Mouse (Mus musculus) left cerebral cortex, postnatal 10 days (tissue): ENCODE measurements at regions not wholly inside any gene's neighbourhood (a gene's known extent, or its start where the extent isn't known, plus 50 kb on each side); places are given as distances from the start of the nearest gene placed in this dataset.
"Not testable (repeated sequence)": the region's sequence is repeated elsewhere in the genome, so short reads cannot be mapped to it uniquely, and the experiment has no call there.

Experiments used
- DNase-seq, 2 experiments: peaks; one replicate each; pipeline ENCODE4 v3.0.0; 2021 to 2022; ENCODE audit warnings: low spot score in 2 of 2, mixed read lengths in 1 of 2; ENCODE audit errors: extremely low spot score in 1 of 2
- intact Hi-C: fragments of 180-260 bp; cut with DNase I; formaldehyde crosslinking; loops from one replicate; pipeline ENCODE4 v1.15.1; 2025

- no peak for DNase-seq
- intact Hi-C loops, result no loop called here
Observed at GRCm38 (mm10) chr10:85242701-85243100, 57.8 kb upstream of the Cry1 start.

- DNase-seq, result no peak
- intact Hi-C loops, result no loop called here
Observed at GRCm38 (mm10) chr10:85243556-85243955, 58.7 kb upstream of the Cry1 start.

- peak in 1 of 2 experiments; percentile 17 for DNase-seq
Observed at GRCm38 (mm10) chr10:85265746-85266145, 80.9 kb upstream of the Cry1 start.

GRCm38 (mm10) chr10:85266148-85266547, 81.3 kb upstream of the Cry1 start:
- intact Hi-C loops, result no loop called here
- no peak for DNase-seq

More at GRCm38 (mm10) chr10:85265746-85266145, 80.9 kb upstream of the Cry1 start:
- intact Hi-C loops, result no loop called here

- DNase-seq, result no peak
- intact Hi-C loops, result no loop called here
Observed at GRCm38 (mm10) chr10:85266796-85267195, 81.9 kb upstream of the Cry1 start.

- no peak for DNase-seq
- intact Hi-C loops, result no loop called here
Observed at GRCm38 (mm10) chr10:85270209-85270608, 85.3 kb upstream of the Cry1 start.

- intact Hi-C loops, result no loop called here
- no peak for DNase-seq
Observed at GRCm38 (mm10) chr10:85276793-85277192, 91.9 kb upstream of the Cry1 start.

- intact Hi-C loops, result no loop called here
- no peak for DNase-seq
Observed at GRCm38 (mm10) chr10:85291733-85292476, 94.7 kb upstream of the Btbd11 start.

- intact Hi-C loops, result no loop called here
- DNase-seq, result no peak
Observed at GRCm38 (mm10) chr10:85292477-85292855, 94.1 kb upstream of the Btbd11 start.

GRCm38 (mm10) chr10:85293071-85293783, 93.4 kb upstream of the Btbd11 start:
- DNase-seq, result no peak

GRCm38 (mm10) chr10:85295133-85295887, 91.3 kb upstream of the Btbd11 start:
- DNase-seq, result no peak
- intact Hi-C loops, result no loop called here

More at GRCm38 (mm10) chr10:85293071-85293783, 93.4 kb upstream of the Btbd11 start:
- intact Hi-C loops, result no loop called here

GRCm38 (mm10) chr10:85311781-85312180, 74.8 kb upstream of the Btbd11 start:
- DNase-seq, result no peak
- intact Hi-C loops, result no loop called here

GRCm38 (mm10) chr10:85313331-85313730, 73.3 kb upstream of the Btbd11 start:
- DNase-seq, intact Hi-C loops: not testable (repeated sequence)

GRCm38 (mm10) chr10:85320971-85321370, 65.6 kb upstream of the Btbd11 start:
- intact Hi-C loops, result no loop called here
- peak in 1 of 2 experiments; percentile 26 for DNase-seq

- no peak for DNase-seq
- intact Hi-C loops, result no loop called here
Observed at GRCm38 (mm10) chr10:85322280-85322679, 64.3 kb upstream of the Btbd11 start.

GRCm38 (mm10) chr10:85329382-85329781, 57.2 kb upstream of the Btbd11 start:
- intact Hi-C loops, result no loop called here
- no peak for DNase-seq

- intact Hi-C loops, result no loop called here
- peak in 1 of 2 experiments; percentile 45 for DNase-seq
Observed at GRCm38 (mm10) chr10:85330938-85331691, 55.5 kb upstream of the Btbd11 start.
